Mouse (Mus musculus) 3134 (cell line): ENCODE measurements around the gene Kcnmb1.

Source experiments
- DNase-seq: peaks from one replicate; pipeline ENCODE4 v3.0.0-alpha.2; 2011; ENCODE audit warnings: low spot score; ENCODE audit not compliant: insufficient read length; ENCODE audit errors: extremely low read depth

Gene Kcnmb1

GRCm38 (mm10) chr11:33998244-33998643, 35.4 kb downstream of the Kcnmb1 start:
- no peak for DNase-seq

GRCm38 (mm10) chr11:34000416-34000815, 37.6 kb downstream of the Kcnmb1 start:
- DNase-seq, result no peak

GRCm38 (mm10) chr11:34001938-34002592, 39.3 kb downstream of the Kcnmb1 start:
- no peak for DNase-seq

GRCm38 (mm10) chr11:34002593-34002965, 39.8 kb downstream of the Kcnmb1 start:
- no peak for DNase-seq

- no peak for DNase-seq
Observed at GRCm38 (mm10) chr11:34007616-34008015, 44.8 kb downstream of the Kcnmb1 start.

GRCm38 (mm10) chr11:34008214-34008613, 45.4 kb downstream of the Kcnmb1 start:
- no peak for DNase-seq

- DNase-seq, result no peak
Observed at GRCm38 (mm10) chr11:34008702-34009101, 45.9 kb downstream of the Kcnmb1 start.

GRCm38 (mm10) chr11:34009316-34010087, 46.7 kb downstream of the Kcnmb1 start:
- no peak for DNase-seq

- DNase-seq, result no peak
Observed at GRCm38 (mm10) chr11:34010133-34010858, 47.5 kb downstream of the Kcnmb1 start.

- DNase-seq, result no peak
Observed at GRCm38 (mm10) chr11:34010859-34011172, 48.0 kb downstream of the Kcnmb1 start.

GRCm38 (mm10) chr11:34012007-34012652, 49.3 kb downstream of the Kcnmb1 start:
- DNase-seq, result no peak
